ENCODE assay signal across 9 mouse cellular contexts in the genomic region with DNA sequence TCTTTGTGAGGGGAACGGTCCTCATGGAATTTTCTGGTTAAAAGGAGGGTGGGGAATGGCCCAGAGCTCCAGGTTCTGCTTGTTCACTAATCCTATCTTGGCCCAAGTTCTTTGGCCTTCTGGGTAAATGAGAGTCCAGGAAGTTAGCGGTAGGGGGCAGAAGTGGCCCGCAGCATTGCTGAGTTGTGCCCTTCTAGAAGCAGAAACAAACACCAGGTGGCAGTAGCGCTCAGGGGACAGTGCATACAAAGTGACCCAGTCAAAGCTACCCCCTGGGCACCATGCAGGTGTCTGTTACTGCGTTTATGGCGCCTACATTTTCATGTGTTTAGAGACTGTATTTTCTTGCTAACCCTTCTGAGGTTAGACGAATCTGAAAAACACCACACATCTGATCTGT. TPM values are rescaled to one million over a fixed set of nuclear protein-coding genes. Genes with fewer than 3 reads are reported as not detected.
DNase-seq lines count a peak whose midpoint lies in the region.
"Had no signal": no experiment of that assay in that cellular context is flagged by ENCODE, and none has a peak within 500 bp of the region (broad histone marks: within the 10 kb centered on the region; RNA-seq: fewer than 3 reads in every experiment).

No protein-coding gene starts in this region.

- H3K27me3 ChIP-seq in hindbrain, embryonic 10.5 days (ENCODE audit: insufficient read depth, poor library complexity, severe bottlenecking): peaks cover 49% of the 10 kb centered on the region

- no peaks in the 10 kb centered on the region for H3K9me3 ChIP-seq in hindbrain, embryonic 10.5 days
- H3K9me3 ChIP-seq: heart, embryonic 13.5 days had no signal

- no peak overlapping the region for H3K27ac ChIP-seq in hindbrain, embryonic 10.5 days
- H3K27ac ChIP-seq: heart, embryonic 13.5 days had no signal

- 6% methylated on average over 7 of the region's 7 CpGs for WGBS in hindbrain, embryonic 10.5 days

- H3K36me3 ChIP-seq in hindbrain, embryonic 10.5 days: no peaks in the 10 kb centered on the region
- H3K36me3 ChIP-seq: heart, embryonic 13.5 days had no signal

- DNase-seq in ES-CJ7 (ENCODE audit: low read depth, low spot score): peak; percentile 90
- DNase-seq in cerebellum, adult 18-20 months: peak; percentile 85 to 87
- peak; percentile 87 for DNase-seq in forelimb bud, embryonic 11.5 days (ENCODE audit: low read depth, low spot score)
- peak; percentile 85 for DNase-seq in hindbrain, embryonic 10.5 days (ENCODE audit: low spot score)
- peak; percentile 79 for DNase-seq in layer of hippocampus, adult 9-10 months (ENCODE audit: low spot score)
- peak; percentile 96 for DNase-seq in lung, postnatal 10 days
- DNase-seq in retina, adult 2 months (ENCODE audit: low read depth, low spot score): peak; percentile 45
- peak; percentile 89 for DNase-seq in thymus, postnatal 14 days

- H3K4me1 ChIP-seq in hindbrain, embryonic 10.5 days (replicated peaks): peaks cover 38% of the 10 kb centered on the region

- H3K4me3 ChIP-seq in hindbrain, embryonic 10.5 days: no peak overlapping the region
- H3K4me3 ChIP-seq: heart, embryonic 13.5 days had no signal

RNA-seq across cellular contexts. Expression of gene Cfap45, which starts 8.1 kb away (rescaled TPM):
- 2.4 and 3.6 TPM in 2 replicates for polyA plus RNA-seq in hindbrain, embryonic 10.5 days (2016; fragmentation: Nextera tagmentation; extraction: Ambion mirVana)

RNA-seq across cellular contexts. Expression of gene Vsig8, which starts 27.0 kb away (rescaled TPM):
- 0.15 TPM in 1 of 2 replicates, not detected in the other for polyA plus RNA-seq in hindbrain, embryonic 10.5 days (2016; fragmentation: Nextera tagmentation; extraction: Ambion mirVana)

RNA-seq across cellular contexts. Expression of gene Tagln2, which starts 28.9 kb away (rescaled TPM):
- polyA plus RNA-seq in hindbrain, embryonic 10.5 days (2016; fragmentation: Nextera tagmentation; extraction: Ambion mirVana): 73.3 and 80.4 TPM in 2 replicates

RNA-seq across cellular contexts. Expression of gene Igsf9, which starts 47.1 kb away (rescaled TPM):
- 74.1 and 76.0 TPM in 2 replicates for polyA plus RNA-seq in hindbrain, embryonic 10.5 days (2016; fragmentation: Nextera tagmentation; extraction: Ambion mirVana)

RNA-seq across cellular contexts. Expression of gene Slamf9, which starts 53.5 kb away (rescaled TPM):
- polyA plus RNA-seq in hindbrain, embryonic 10.5 days (2016; fragmentation: Nextera tagmentation; extraction: Ambion mirVana): 0.16 TPM in 1 of 2 replicates, not detected in the other

Comparison
In these comparisons a context has a peak if more than half of its experiments do, and no peak if none do; other contexts are left out.
1. DNase-seq: peak in every context shown above with its lines; median percentile 96 in lung, postnatal 10 days; 90 in ES-CJ7; 89 in thymus, postnatal 14 days; 87 in forelimb bud, embryonic 11.5 days; 86 in cerebellum, adult 18-20 months; 85 in hindbrain, embryonic 10.5 days; 79 in layer of hippocampus, adult 9-10 months; 45 in retina, adult 2 months.